Mouse (Mus musculus): ENCODE data around the gene Smarcc2. TPM values are rescaled to one million over a fixed set of nuclear protein-coding genes. Genes with fewer than 3 reads are reported as not detected.

Gene Smarcc2
- polyA plus RNA-seq, 1 experiment from 2014 or later, result 109 TPM

- Histone ChIP-seq H3K4me2 (ENCODE audit: low read depth, low read length) (no peak overlapping the region), H3K4me1 (ENCODE audit: control insufficient read depth, insufficient read depth, low read length) (no peaks in the 10 kb centered on the region), H3K9ac (replicated peaks; ENCODE audit: low read length) (no peak overlapping the region), H3K27me3 (ENCODE audit: control insufficient read depth, insufficient read depth, low read length) (no peaks in the 10 kb centered on the region), H3K36me3 (replicated peaks; ENCODE audit: control insufficient read depth, insufficient read depth, low read depth, low read length) (peaks cover 36% of the 10 kb centered on the region), H3K4me3 (ENCODE audit: low read depth, low read length) (no peak overlapping the region), H3K9me3 (replicated peaks; ENCODE audit: control insufficient read depth, low read length) (no peaks in the 10 kb centered on the region), H3K27ac (replicated peaks; ENCODE audit: low read depth, low read length) (no peak overlapping the region)
- ATAC-seq (replicated peaks; ENCODE audit: insufficient number of reproducible peaks, low FRiP score, low TSS enrichment, low read depth) (no peak), DNase-seq (ENCODE audit: low spot score) (no peak)
- WGBS, result 85% methylated on average over 12 of the region's 12 CpGs
Measured at GRCm38 (mm10) chr10:128474366-128474765, 15.3 kb downstream of the Smarcc2 start.

- Histone ChIP-seq H3K4me3 (ENCODE audit: low read depth, low read length) (no peak overlapping the region), H3K27me3 (ENCODE audit: control insufficient read depth, insufficient read depth, low read length) (no peaks in the 10 kb centered on the region), H3K9ac (replicated peaks; ENCODE audit: low read length) (no peak overlapping the region), H3K4me2 (ENCODE audit: low read depth, low read length) (no peak overlapping the region), H3K9me3 (replicated peaks; ENCODE audit: control insufficient read depth, low read length) (no peaks in the 10 kb centered on the region), H3K36me3 (replicated peaks; ENCODE audit: control insufficient read depth, insufficient read depth, low read depth, low read length) (peaks cover 42% of the 10 kb centered on the region), H3K4me1 (ENCODE audit: control insufficient read depth, insufficient read depth, low read length) (no peaks in the 10 kb centered on the region), H3K27ac (replicated peaks; ENCODE audit: low read depth, low read length) (no peak overlapping the region)
- DNase-seq (ENCODE audit: low spot score), result no peak
- 89% methylated on average over 7 of the region's 7 CpGs for WGBS
- no peak for ATAC-seq (replicated peaks; ENCODE audit: insufficient number of reproducible peaks, low FRiP score, low TSS enrichment, low read depth)
Measured at GRCm38 (mm10) chr10:128486370-128486769, 27.3 kb downstream of the Smarcc2 start.

GRCm38 (mm10) chr10:128487861-128488712 lies 29.0 kb downstream of the Smarcc2 start:
- Histone ChIP-seq H3K27me3 (ENCODE audit: control insufficient read depth, insufficient read depth, low read length) (no peaks in the 10 kb centered on the region), H3K9me3 (replicated peaks; ENCODE audit: control insufficient read depth, low read length) (no peaks in the 10 kb centered on the region), H3K4me2 (ENCODE audit: low read depth, low read length) (no peak overlapping the region), H3K4me3 (ENCODE audit: low read depth, low read length) (no peak overlapping the region), H3K36me3 (replicated peaks; ENCODE audit: control insufficient read depth, insufficient read depth, low read depth, low read length) (peaks cover 28% of the 10 kb centered on the region), H3K27ac (replicated peaks; ENCODE audit: low read depth, low read length) (no peak overlapping the region), H3K9ac (replicated peaks; ENCODE audit: low read length) (no peak overlapping the region), H3K4me1 (ENCODE audit: control insufficient read depth, insufficient read depth, low read length) (no peaks in the 10 kb centered on the region)
- DNase-seq (ENCODE audit: low spot score) (no peak), ATAC-seq (replicated peaks; ENCODE audit: insufficient number of reproducible peaks, low FRiP score, low TSS enrichment, low read depth) (no peak)
- WGBS, result 91% methylated on average over 22 of the region's 22 CpGs

GRCm38 (mm10) chr10:128488776-128489175 lies 29.7 kb downstream of the Smarcc2 start:
- no peak for ATAC-seq (replicated peaks; ENCODE audit: insufficient number of reproducible peaks, low FRiP score, low TSS enrichment, low read depth)
- Histone ChIP-seq H3K36me3 (replicated peaks; ENCODE audit: control insufficient read depth, insufficient read depth, low read depth, low read length) (peaks cover 24% of the 10 kb centered on the region), H3K27ac (replicated peaks; ENCODE audit: low read depth, low read length) (no peak overlapping the region), H3K9ac (replicated peaks; ENCODE audit: low read length) (no peak overlapping the region), H3K27me3 (ENCODE audit: control insufficient read depth, insufficient read depth, low read length) (no peaks in the 10 kb centered on the region), H3K4me1 (ENCODE audit: control insufficient read depth, insufficient read depth, low read length) (no peaks in the 10 kb centered on the region), H3K4me3 (ENCODE audit: low read depth, low read length) (no peak overlapping the region), H3K9me3 (replicated peaks; ENCODE audit: control insufficient read depth, low read length) (no peaks in the 10 kb centered on the region), H3K4me2 (ENCODE audit: low read depth, low read length) (no peak overlapping the region)
- 80% methylated on average over 4 of the region's 4 CpGs for WGBS
- no peak for DNase-seq (ENCODE audit: low spot score)

- Histone ChIP-seq H3K9me3 (replicated peaks; ENCODE audit: control insufficient read depth, low read length) (no peaks in the 10 kb centered on the region), H3K27me3 (ENCODE audit: control insufficient read depth, insufficient read depth, low read length) (no peaks in the 10 kb centered on the region), H3K9ac (replicated peaks; ENCODE audit: low read length) (no peak overlapping the region), H3K4me1 (ENCODE audit: control insufficient read depth, insufficient read depth, low read length) (no peaks in the 10 kb centered on the region), H3K4me3 (ENCODE audit: low read depth, low read length) (no peak overlapping the region), H3K27ac (replicated peaks; ENCODE audit: low read depth, low read length) (no peak overlapping the region), H3K4me2 (ENCODE audit: low read depth, low read length) (no peak overlapping the region), H3K36me3 (replicated peaks; ENCODE audit: control insufficient read depth, insufficient read depth, low read depth, low read length) (peaks cover 20% of the 10 kb centered on the region)
- WGBS, result 62% methylated on average over 5 of the region's 5 CpGs
- DNase-seq (ENCODE audit: low spot score) (no peak), ATAC-seq (replicated peaks; ENCODE audit: insufficient number of reproducible peaks, low FRiP score, low TSS enrichment, low read depth) (no peak)
Measured at GRCm38 (mm10) chr10:128489380-128489779, 30.3 kb downstream of the Smarcc2 start.

GRCm38 (mm10) chr10:128489785-128490184 lies 30.7 kb downstream of the Smarcc2 start:
- H3K9ac ChIP-seq (replicated peaks; ENCODE audit: low read length), result 0 out of 2 replicates have a peak overlapping the region, but pooled peaks have one; percentile 18
- DNase-seq (ENCODE audit: low spot score) (no peak), ATAC-seq (replicated peaks; ENCODE audit: insufficient number of reproducible peaks, low FRiP score, low TSS enrichment, low read depth) (no peak)
- 63% methylated on average over 4 of the region's 4 CpGs for WGBS
- H3K27ac ChIP-seq (replicated peaks; ENCODE audit: low read depth, low read length), result no peak overlapping the region
- H3K9me3 ChIP-seq (replicated peaks; ENCODE audit: control insufficient read depth, low read length), result no peaks in the 10 kb centered on the region
- H3K36me3 ChIP-seq (replicated peaks; ENCODE audit: control insufficient read depth, insufficient read depth, low read depth, low read length), result peaks cover 20% of the 10 kb centered on the region
- no peak overlapping the region for H3K4me3 ChIP-seq (ENCODE audit: low read depth, low read length)
- H3K4me2 ChIP-seq (ENCODE audit: low read depth, low read length), result no peak overlapping the region
- no peaks in the 10 kb centered on the region for H3K27me3 ChIP-seq (ENCODE audit: control insufficient read depth, insufficient read depth, low read length)
- H3K4me1 ChIP-seq (ENCODE audit: control insufficient read depth, insufficient read depth, low read length), result peaks cover 2% of the 10 kb centered on the region; the same call in 1 of the 2 replicates

- H3K9ac ChIP-seq (replicated peaks; ENCODE audit: low read length), result 0 out of 2 replicates have a peak overlapping the region, but pooled peaks have one; percentile 18
- H3K4me1 ChIP-seq (ENCODE audit: control insufficient read depth, insufficient read depth, low read length), result peaks cover 4% of the 10 kb centered on the region; the same call in 1 of the 2 replicates
- 54% methylated on average over 5 of the region's 5 CpGs for WGBS
- no peak overlapping the region for H3K27ac ChIP-seq (replicated peaks; ENCODE audit: low read depth, low read length)
- no peak for ATAC-seq (replicated peaks; ENCODE audit: insufficient number of reproducible peaks, low FRiP score, low TSS enrichment, low read depth)
- H3K27me3 ChIP-seq (ENCODE audit: control insufficient read depth, insufficient read depth, low read length), result no peaks in the 10 kb centered on the region
- H3K4me3 ChIP-seq (ENCODE audit: low read depth, low read length), result no peak overlapping the region
- no peak overlapping the region for H3K4me2 ChIP-seq (ENCODE audit: low read depth, low read length)
- DNase-seq (ENCODE audit: low spot score), result no peak
- no peaks in the 10 kb centered on the region for H3K9me3 ChIP-seq (replicated peaks; ENCODE audit: control insufficient read depth, low read length)
- H3K36me3 ChIP-seq (replicated peaks; ENCODE audit: control insufficient read depth, insufficient read depth, low read depth, low read length), result peaks cover 20% of the 10 kb centered on the region
Measured at GRCm38 (mm10) chr10:128490232-128490631, 31.2 kb downstream of the Smarcc2 start.

GRCm38 (mm10) chr10:128490912-128491311 lies 31.9 kb downstream of the Smarcc2 start:
- H3K27ac ChIP-seq (replicated peaks; ENCODE audit: low read depth, low read length), result no peak overlapping the region
- no peak overlapping the region for H3K9ac ChIP-seq (replicated peaks; ENCODE audit: low read length)
- peaks cover 4% of the 10 kb centered on the region; the same call in 1 of the 2 replicates for H3K4me1 ChIP-seq (ENCODE audit: control insufficient read depth, insufficient read depth, low read length)
- H3K4me3 ChIP-seq (ENCODE audit: low read depth, low read length), result no peak overlapping the region
- no peaks in the 10 kb centered on the region for H3K27me3 ChIP-seq (ENCODE audit: control insufficient read depth, insufficient read depth, low read length)
- no peak overlapping the region for H3K4me2 ChIP-seq (ENCODE audit: low read depth, low read length)
- H3K36me3 ChIP-seq (replicated peaks; ENCODE audit: control insufficient read depth, insufficient read depth, low read depth, low read length), result peaks cover 15% of the 10 kb centered on the region
- H3K9me3 ChIP-seq (replicated peaks; ENCODE audit: control insufficient read depth, low read length), result no peaks in the 10 kb centered on the region
- ATAC-seq (replicated peaks; ENCODE audit: insufficient number of reproducible peaks, low FRiP score, low TSS enrichment, low read depth) (no peak), DNase-seq (ENCODE audit: low spot score) (no peak)
- WGBS, result 51% methylated on average over 5 of the region's 5 CpGs
